16 mouse cellular contexts compared by ENCODE assay signal in the genomic region with DNA sequence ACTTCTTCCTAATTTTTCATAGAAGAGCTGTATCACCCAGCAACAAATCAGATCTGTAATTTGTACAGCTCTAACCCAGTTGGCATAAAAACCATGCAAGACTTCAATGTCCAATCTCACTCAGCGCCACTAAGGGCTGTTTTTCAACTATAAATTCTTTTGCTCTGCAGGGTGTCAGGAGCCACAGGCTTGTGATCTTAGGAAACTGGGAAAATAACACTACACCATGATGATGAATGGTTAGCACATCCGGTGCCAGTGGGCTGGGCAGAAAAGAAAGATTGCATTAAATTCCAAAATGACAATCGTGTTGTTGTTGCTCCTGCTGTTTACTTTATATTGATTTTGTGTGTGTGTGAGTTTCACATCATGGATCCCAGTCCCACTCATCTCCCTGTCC.
"Had no signal": no experiment of that assay in that cellular context is flagged by ENCODE, and none has a peak within 500 bp of the region (broad histone marks: within the 10 kb centered on the region; RNA-seq: fewer than 3 reads in every experiment).

No protein-coding gene starts in this region.

- H3K4me1 ChIP-seq: neural tube, embryonic 13.5 days; neural tube, embryonic 15.5 days; stomach, embryonic 15.5 days had no signal

- H3K27ac ChIP-seq: neural tube, embryonic 13.5 days; neural tube, embryonic 15.5 days; stomach, embryonic 15.5 days; stomach, postnatal 0 days had no signal

- H3K9me3 ChIP-seq: neural tube, embryonic 13.5 days; neural tube, embryonic 15.5 days; stomach, embryonic 15.5 days had no signal

- DNase-seq: retina, postnatal 1 day; right cerebral cortex, adult 18-20 months; right cerebral cortex, postnatal 14 days; right cerebral cortex, postnatal 25 days; right cerebral cortex, postnatal 4 days; spleen, adult 18-20 months; thymus, adult 18-20 months; thymus, adult 2 months; thymus, postnatal 14 days; thymus, postnatal 25 days; thymus, postnatal 36 days; thymus, postnatal 4 days had no signal

- H3K36me3 ChIP-seq: neural tube, embryonic 13.5 days; neural tube, embryonic 15.5 days; stomach, embryonic 15.5 days had no signal

- H3K27me3 ChIP-seq: neural tube, embryonic 13.5 days; neural tube, embryonic 15.5 days; stomach, embryonic 15.5 days had no signal

- H3K4me3 ChIP-seq: neural tube, embryonic 13.5 days; neural tube, embryonic 15.5 days; stomach, embryonic 15.5 days had no signal
